ENCODE assay signal across 26 mouse cellular contexts in genomic region chr11:105502311-105502710, GRCm38 (mm10). TPM values are rescaled to one million over a fixed set of nuclear protein-coding genes. Genes with fewer than 3 reads are reported as not detected.
DNase-seq lines count a peak whose midpoint lies in the region; ATAC-seq lines count a peak whose summit lies in the region.
"Had no signal": no experiment of that assay in that cellular context is flagged by ENCODE, and none has a peak within 500 bp of the region (broad histone marks: within the 10 kb centered on the region; RNA-seq: fewer than 3 reads in every experiment).

No protein-coding gene starts in this region.

- DNase-seq in heart, embryonic 10.5 days (ENCODE audit: low spot score) = peak; percentile 35
- DNase-seq in heart, adult 9 months (ENCODE audit: low spot score in 2 of 2) = no peak
- peak; percentile 51 for DNase-seq in A20 (ENCODE audit: low read depth, low spot score)
- DNase-seq in brain, adult 2 months (ENCODE audit: low read depth, low spot score) = peak; percentile 42
- no peak for DNase-seq in neural tube, embryonic 10.5 days (ENCODE audit: extremely low spot score, low spot score)
- DNase-seq in retina, postnatal 1 day = no peak
- no peak for DNase-seq in kidney, adult 8-10 months
- DNase-seq: adrenal gland, adult 8-10 months; adrenal gland, postnatal 36 days; cerebellum, adult 2 months; cerebellum, postnatal 10 days; embryo, embryonic 11 days; gastrocnemius, adult 2 months; gastrocnemius, postnatal 25 days; heart, postnatal 4 days had no signal

- H3K27me3 ChIP-seq in heart, embryonic 10.5 days (ENCODE audit: insufficient read depth, poor library complexity, severe bottlenecking) = no peaks in the 10 kb centered on the region
- H3K27me3 ChIP-seq: embryonic facial prominence, embryonic 15.5 days; heart, embryonic 13.5 days; hindbrain, embryonic 13.5 days had no signal

- H3K4me1 ChIP-seq in heart, embryonic 10.5 days = peaks cover 55% of the 10 kb centered on the region

- ATAC-seq in hematopoietic stem cell, adult 5-6 weeks (replicated peaks in 1 of 2; ENCODE audit: insufficient read depth in 1 of 2, low FRiP score in 2 of 2, low TSS enrichment in 1 of 2, low read depth in 1 of 2, poor library complexity in 2 of 2, severe bottlenecking in 2 of 2) = peak; percentile 46 to 51; a peak in 3 of 4 replicates
- ATAC-seq: forebrain, embryonic 14.5 days; hindbrain, postnatal 0 days had no signal

- no peaks in the 10 kb centered on the region for H3K36me3 ChIP-seq in heart, embryonic 10.5 days
- H3K36me3 ChIP-seq: embryonic facial prominence, embryonic 15.5 days; forebrain, embryonic 10.5 days; heart, embryonic 13.5 days; hindbrain, embryonic 13.5 days had no signal

- 85% methylated on average over 4 of the region's 4 CpGs for WGBS in heart, embryonic 10.5 days

- H3K9me3 ChIP-seq in heart, embryonic 10.5 days = no peaks in the 10 kb centered on the region
- H3K9me3 ChIP-seq: embryonic facial prominence, embryonic 15.5 days; forebrain, embryonic 10.5 days; heart, embryonic 13.5 days; hindbrain, embryonic 13.5 days had no signal

- no peak overlapping the region for H3K4me3 ChIP-seq in heart, embryonic 10.5 days
- H3K4me3 ChIP-seq: embryonic facial prominence, embryonic 15.5 days; erythroblast, embryonic 14.5 days; forebrain, embryonic 10.5 days; gastrocnemius, adult 2 months; heart, embryonic 13.5 days; hindbrain, embryonic 13.5 days had no signal

- H3K27ac ChIP-seq in heart, embryonic 10.5 days = no peak overlapping the region
- H3K27ac ChIP-seq: embryonic facial prominence, embryonic 15.5 days; forebrain, embryonic 10.5 days; gastrocnemius, adult 2 months; heart, embryonic 13.5 days; hindbrain, embryonic 13.5 days; hindbrain, postnatal 0 days had no signal

RNA-seq across cellular contexts. Expression of gene March10, which starts 45.8 kb away (rescaled TPM):
- 0.23 and 0.40 TPM in 2 replicates for polyA plus RNA-seq in heart, embryonic 10.5 days (2016; fragmentation: Nextera tagmentation; extraction: Ambion mirVana)
- not detected in 2 replicates for total RNA-seq in hematopoietic stem cell, adult 5-6 weeks (2017)
- total RNA-seq: adrenal gland, adult 8-10 months; adrenal gland, postnatal 36 days; gastrocnemius, adult 2 months; gastrocnemius, postnatal 25 days; heart, adult 18-20 months had no signal
- polyA plus RNA-seq: erythroblast, embryonic 14.5 days; heart, postnatal 0 days; intestine, embryonic 14.5 days had no signal

Comparison
In these comparisons a context has a peak if more than half of its experiments do, and no peak if none do; other contexts are left out.
1. DNase-seq: peak in heart, embryonic 10.5 days (single experiment), A20 (single experiment) and brain, adult 2 months (single experiment); none in heart, adult 9 months (0 of 2), neural tube, embryonic 10.5 days (single experiment), retina, postnatal 1 day (single experiment) and kidney, adult 8-10 months (0 of 2).